ENCODE assay signal across 8 mouse cellular contexts in genomic region chr17:72837824-72838474, GRCm38 (mm10). TPM values are rescaled to one million over a fixed set of nuclear protein-coding genes. Genes with fewer than 3 reads are reported as not detected.
DNase-seq lines count a peak whose midpoint lies in the region; ATAC-seq and TF ChIP-seq lines count a peak whose summit lies in the region.

No protein-coding gene starts in this region.

- H3K27me3 ChIP-seq in erythroblast, embryonic 14.5 days (ENCODE audit: control insufficient read depth), result peaks cover 4% of the 10 kb centered on the region
- no peaks in the 10 kb centered on the region for H3K27me3 ChIP-seq in intestine, postnatal 0 days (replicated peaks; ENCODE audit: control insufficient read depth, insufficient read depth, low read length)
- H3K27me3 ChIP-seq in neural tube, embryonic 14.5 days (ENCODE audit: control insufficient read depth, insufficient read depth, low read length), result no peaks in the 10 kb centered on the region

- H3K9me3 ChIP-seq in erythroblast, embryonic 14.5 days (ENCODE audit: control insufficient read depth, low read length), result no peaks in the 10 kb centered on the region
- no peaks in the 10 kb centered on the region for H3K9me3 ChIP-seq in intestine, postnatal 0 days (ENCODE audit: control insufficient read depth)
- H3K9me3 ChIP-seq in neural tube, embryonic 14.5 days (ENCODE audit: control insufficient read depth, low read length), result no peaks in the 10 kb centered on the region

- no peak for TF ChIP-seq CTCF in embryonic fibroblast, embryonic 13.5 days (IDR thresholded peaks at IDR 0.05; ENCODE audit: borderline replicate concordance, insufficient read depth, low read length)
- peak; percentile 31 for TF ChIP-seq CTCF in intestine, postnatal 0 days (IDR thresholded peaks at IDR 0.05; ENCODE audit: low read depth)

- H3K27ac ChIP-seq in embryonic fibroblast, embryonic 13.5 days (ENCODE audit: insufficient read depth, low read length), result peak overlapping the region; percentile 75
- H3K27ac ChIP-seq in intestine, postnatal 0 days (ENCODE audit: low read depth, low read length), result peak overlapping the region; percentile 100
- peak overlapping the region; percentile 99 for H3K27ac ChIP-seq in neural tube, embryonic 14.5 days (ENCODE audit: low read depth, low read length)

- TF ChIP-seq POLR2A in embryonic fibroblast, embryonic 13.5 days (IDR thresholded peaks at IDR 0.05; ENCODE audit: low read depth, low read length), result no peak

- DNase-seq in 416B (ENCODE audit: low read depth), result peak; percentile 65
- DNase-seq in spleen, adult 12 weeks (ENCODE audit: low spot score), result no peak

- H3K9ac ChIP-seq in intestine, postnatal 0 days (ENCODE audit: low read depth, low read length), result peak overlapping the region; percentile 100
- peak overlapping the region; percentile 98 for H3K9ac ChIP-seq in neural tube, embryonic 14.5 days (replicated peaks; ENCODE audit: low read depth, low read length)

- H3K4me1 ChIP-seq in erythroblast, embryonic 14.5 days (ENCODE audit: control insufficient read depth), result peaks cover 35% of the 10 kb centered on the region
- peaks cover 6% of the 10 kb centered on the region for H3K4me1 ChIP-seq in embryonic fibroblast, embryonic 13.5 days (ENCODE audit: control insufficient read depth, insufficient read depth, low read length)
- H3K4me1 ChIP-seq in intestine, postnatal 0 days (replicated peaks; ENCODE audit: control insufficient read depth, insufficient read depth, low read length), result no peaks in the 10 kb centered on the region; the same call in 1 of the 2 replicates
- peaks cover 10% of the 10 kb centered on the region; the same call in 1 of the 2 replicates for H3K4me1 ChIP-seq in neural tube, embryonic 14.5 days (ENCODE audit: control insufficient read depth, insufficient read depth, low read length)

- H3K4me3 ChIP-seq in erythroblast, embryonic 14.5 days (replicated peaks), result peak overlapping the region; percentile 97
- H3K4me3 ChIP-seq in embryonic fibroblast, embryonic 13.5 days (ENCODE audit: insufficient read depth, low read length), result peak overlapping the region; percentile 97
- H3K4me3 ChIP-seq in intestine, postnatal 0 days (ENCODE audit: low read depth, low read length), result peak overlapping the region; percentile 96
- H3K4me3 ChIP-seq in neural tube, embryonic 14.5 days (ENCODE audit: low read depth, low read length), result peak overlapping the region; percentile 93

- H3K4me2 ChIP-seq in intestine, postnatal 0 days (replicated peaks; ENCODE audit: low read depth), result peak overlapping the region; percentile 71
- peak overlapping the region; percentile 59 for H3K4me2 ChIP-seq in neural tube, embryonic 14.5 days (ENCODE audit: low read depth, low read length)

- ATAC-seq in erythroblast, adult 5-6 weeks (replicated peaks; ENCODE audit: low FRiP score, poor library complexity, severe bottlenecking), result no peak
- ATAC-seq in intestine, postnatal 0 days, result no peak
- ATAC-seq in neural tube, embryonic 14.5 days (ENCODE audit: low read depth), result no peak
- ATAC-seq in inflammation-experienced regulatory T-cells, adult 6 months, result no peak

- H3K36me3 ChIP-seq in erythroblast, embryonic 14.5 days (ENCODE audit: control insufficient read depth), result peaks cover 31% of the 10 kb centered on the region
- H3K36me3 ChIP-seq in intestine, postnatal 0 days (ENCODE audit: control insufficient read depth, insufficient read depth), result 0 out of 2 replicates have a peak, but pooled peaks cover 3% of the 10 kb centered on the region
- no peaks in the 10 kb centered on the region for H3K36me3 ChIP-seq in neural tube, embryonic 14.5 days (ENCODE audit: control insufficient read depth, insufficient read depth, low read length)

- 19% methylated on average over 8 of the region's 8 CpGs for WGBS in intestine, postnatal 0 days
- WGBS in neural tube, embryonic 14.5 days, result 23% methylated on average over 8 of the region's 8 CpGs

RNA-seq across cellular contexts. Expression of gene Ypel5, which starts 1.7 kb away (rescaled TPM):
- 6.4 and 8.7 TPM in 2 replicates for polyA plus RNA-seq in erythroblast, embryonic 14.5 days (2012)
- 173 and 174 TPM in 2 replicates for total RNA-seq in erythroblast, adult 5-6 weeks (2015; ENCODE audit: low replicate concordance)
- total RNA-seq in erythroblast, adult 5-6 weeks (2017; ENCODE audit: low replicate concordance), result 314 and 339 TPM in 2 replicates
- 61.7 and 74.5 TPM in 2 replicates for polyA plus RNA-seq in embryonic fibroblast, embryonic 13.5 days (2011; ENCODE audit: insufficient read length, low read depth, missing spikeins)
- polyA plus RNA-seq in intestine, postnatal 0 days (2015; fragmentation: Nextera tagmentation; extraction: Ambion mirVana), result 95.3 and 96.8 TPM in 2 replicates
- polyA plus RNA-seq in neural tube, embryonic 14.5 days (2014; fragmentation: Nextera tagmentation; extraction: Ambion mirVana), result 125 and 131 TPM in 2 replicates
- polyA plus RNA-seq in inflammation-experienced regulatory T-cells, adult 6 months (2017; shearing (Covaris generic)), result 10 to 100 TPM; 77.9 to 83.0 (median 79.6) TPM
